Mouse (Mus musculus): Measurements from ENCODE around the gene Rmnd5b. TPM values are rescaled to one million over a fixed set of nuclear protein-coding genes. Genes with fewer than 3 reads are reported as not detected.

Gene Rmnd5b
- total RNA-seq, 2 experiments from 2014 or later = 56.1 to 61.9 TPM

DNA sequence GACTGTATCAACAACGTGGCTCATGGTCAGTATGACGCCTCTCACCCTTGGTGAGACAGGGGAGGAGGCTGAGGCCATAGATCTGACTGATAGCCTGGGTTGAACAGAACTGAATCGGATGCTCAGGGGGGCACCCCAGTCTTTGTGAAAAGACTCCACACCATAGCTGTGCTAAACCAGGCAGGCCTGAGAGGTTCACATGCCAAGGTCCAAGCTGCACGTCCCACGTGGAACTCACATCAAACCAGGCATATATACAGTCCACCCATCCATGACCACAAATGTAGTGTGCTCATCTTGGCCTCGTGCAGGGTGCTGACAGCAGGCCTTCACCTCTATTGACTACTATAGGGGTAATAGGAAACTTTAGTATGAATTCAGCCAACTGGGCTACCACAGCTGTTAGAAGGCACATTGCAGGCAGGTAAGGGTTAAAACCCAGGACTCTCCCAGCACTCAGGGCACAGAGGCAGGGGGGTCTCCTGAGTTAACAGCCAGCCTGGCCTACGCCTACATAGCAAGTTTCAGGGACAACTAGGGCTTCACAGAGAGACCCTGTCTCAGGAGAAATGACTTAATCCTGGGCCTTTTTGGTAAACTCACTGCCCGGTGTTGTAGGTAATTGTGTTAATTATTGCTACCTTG is 50.0 kb downstream of the Rmnd5b start:
- intact Hi-C loops (cut with DNase I) = no loop called here
- no peak overlapping the region; the same call in 1 of the 2 replicates for H3K4me3 ChIP-seq
- no peak for DNase-seq (ENCODE audit: extremely low spot score in 1 of 2, low spot score in 2 of 2)
- no peak overlapping the region for H3K27ac ChIP-seq
- TF ChIP-seq CTCF (IDR thresholded peaks at IDR 0.05) = no peak

DNA sequence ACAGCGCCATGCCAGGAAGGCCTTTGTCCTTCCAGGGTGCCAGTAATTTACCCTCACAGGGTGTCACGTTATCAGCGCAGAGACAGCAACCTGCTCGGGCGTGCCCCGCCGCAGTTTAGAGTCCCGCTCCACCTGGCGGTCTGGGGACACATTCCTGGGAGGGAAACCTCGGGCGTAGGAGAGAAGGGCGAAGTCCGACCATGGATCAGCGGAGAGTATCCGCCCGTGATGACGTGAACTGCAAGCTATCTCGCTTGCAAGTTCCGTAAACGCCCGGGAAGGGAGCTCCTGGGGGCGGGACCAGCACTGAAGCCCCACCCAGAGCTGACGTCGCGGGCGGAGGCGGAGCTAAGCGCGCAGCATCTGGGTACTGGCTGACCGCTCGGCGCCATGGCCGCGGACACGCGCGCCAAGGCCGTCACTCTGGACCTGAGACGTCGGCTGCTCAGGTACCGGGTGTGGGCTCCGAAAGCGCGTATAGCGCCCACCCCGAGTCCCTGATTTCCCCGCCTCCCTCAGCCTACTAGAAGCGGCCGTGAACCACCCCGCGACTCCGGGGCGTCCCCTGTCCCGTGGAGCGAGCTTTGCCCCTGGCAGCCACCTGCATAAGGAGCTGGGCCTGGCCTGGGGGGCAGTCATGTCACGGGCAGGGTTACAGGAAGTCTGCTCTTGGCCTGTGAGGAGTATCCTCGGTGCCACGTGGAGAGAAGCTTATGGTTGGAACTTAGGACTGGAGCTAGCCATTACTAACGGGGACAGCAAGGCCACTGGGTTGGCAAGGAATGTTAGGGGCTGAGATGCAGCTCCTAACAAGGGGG is 51.1 kb downstream of the Rmnd5b start, which contains the start of gene Phykpl:
TSS of gene Phykpl (plus strand) at position 327 of the 818 bp plus-strand sequence.
- Histone ChIP-seq H3K4me3 (peak within 1 kb of the TSS; percentile 74), H3K27ac (peak within 1 kb of the TSS; percentile 98)
- intact Hi-C loops (cut with DNase I) = loop anchor here (1.0 to 5.0 kb wide), 2 partner anchors 47 to 51 kb away; partner anchors contain the start of gene Rmnd5b
- DNase-seq (ENCODE audit: extremely low spot score in 1 of 2, low spot score in 2 of 2) = peak; percentile 94 to 96
- peak; percentile 27 for TF ChIP-seq CTCF (IDR thresholded peaks at IDR 0.05)

DNA sequence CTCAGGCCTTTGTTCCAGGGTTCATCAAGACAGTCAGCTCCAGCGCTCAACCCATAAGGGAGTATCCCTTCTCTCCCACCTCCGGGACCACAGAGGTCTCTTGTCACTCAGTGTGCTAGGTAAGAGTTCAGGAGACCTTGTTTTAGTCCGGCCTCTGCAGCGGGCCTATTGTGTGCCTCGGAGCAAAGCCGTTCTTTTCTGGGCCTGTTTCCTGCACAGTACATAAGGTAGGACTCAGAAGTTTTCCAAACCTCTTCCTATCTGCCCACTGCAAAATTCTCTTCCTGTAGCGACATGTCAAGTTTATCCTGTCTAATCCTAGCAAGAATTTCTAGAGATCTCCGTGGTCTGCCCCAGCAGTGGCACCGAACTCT is 51.7 kb downstream of the Rmnd5b start:
- H3K27ac ChIP-seq = peak overlapping the region; percentile 98
- no peak for TF ChIP-seq CTCF (IDR thresholded peaks at IDR 0.05)
- intact Hi-C loops (cut with DNase I) = loop anchor here (1.0 to 5.0 kb wide), 2 partner anchors 47 to 51 kb away; partner anchors contain the start of gene Rmnd5b
- no peak for DNase-seq (ENCODE audit: extremely low spot score in 1 of 2, low spot score in 2 of 2)
- H3K4me3 ChIP-seq = peak overlapping the region; percentile 74

DNA sequence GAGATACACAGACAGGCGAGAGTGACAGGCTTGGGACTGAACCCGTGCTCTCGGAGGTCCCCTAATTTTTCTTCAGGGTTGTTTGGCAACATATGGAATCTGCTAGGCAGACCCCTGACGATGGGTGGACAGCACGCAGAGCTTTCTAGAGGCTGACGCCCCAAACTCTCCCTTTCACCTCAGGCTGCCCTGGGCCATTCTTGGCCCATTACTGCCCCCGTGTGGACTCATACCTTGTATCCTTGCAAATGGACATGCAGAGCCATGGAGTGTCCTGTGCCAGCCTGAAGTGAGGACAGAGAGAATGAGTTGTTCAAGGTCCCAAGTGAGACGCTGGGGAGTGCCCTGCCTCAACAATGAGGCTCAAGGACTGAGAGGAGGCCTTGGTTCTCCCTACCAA is 53.0 kb downstream of the Rmnd5b start:
- intact Hi-C loops (cut with DNase I) = loop anchor here (2.0 to 5.0 kb wide), 2 partner anchors 45 to 294 kb away; partner anchors contain the start of gene Col23a1
- Histone ChIP-seq H3K4me3 (no peak overlapping the region), H3K27ac (no peak overlapping the region)
- peak; percentile 58 for TF ChIP-seq CTCF (IDR thresholded peaks at IDR 0.05)
- DNase-seq (ENCODE audit: extremely low spot score in 1 of 2, low spot score in 2 of 2) = peak; percentile 45 to 51

DNA sequence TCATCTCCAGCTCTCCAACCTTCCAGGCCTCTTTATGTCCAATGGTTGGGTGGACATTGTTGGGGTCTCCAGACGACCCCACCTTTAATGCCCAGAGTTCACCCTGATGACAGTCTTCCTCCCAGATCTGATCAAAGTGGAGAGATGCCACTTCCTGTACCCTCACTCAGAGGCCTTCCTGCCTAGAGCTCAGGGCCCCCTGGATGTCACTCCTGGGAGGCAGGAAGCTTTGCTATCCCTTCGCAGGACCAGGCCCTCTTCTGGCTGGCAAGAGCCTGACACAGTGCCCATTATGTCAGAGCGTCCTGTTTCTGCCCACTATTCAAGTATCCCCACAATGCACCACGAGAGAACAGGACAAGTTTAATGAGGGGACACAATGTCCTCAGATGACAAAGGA is 56.7 kb downstream of the Rmnd5b start:
- intact Hi-C loops (cut with DNase I) = no loop called here
- no peak for TF ChIP-seq CTCF (IDR thresholded peaks at IDR 0.05)
- no peak overlapping the region for H3K27ac ChIP-seq

DNA sequence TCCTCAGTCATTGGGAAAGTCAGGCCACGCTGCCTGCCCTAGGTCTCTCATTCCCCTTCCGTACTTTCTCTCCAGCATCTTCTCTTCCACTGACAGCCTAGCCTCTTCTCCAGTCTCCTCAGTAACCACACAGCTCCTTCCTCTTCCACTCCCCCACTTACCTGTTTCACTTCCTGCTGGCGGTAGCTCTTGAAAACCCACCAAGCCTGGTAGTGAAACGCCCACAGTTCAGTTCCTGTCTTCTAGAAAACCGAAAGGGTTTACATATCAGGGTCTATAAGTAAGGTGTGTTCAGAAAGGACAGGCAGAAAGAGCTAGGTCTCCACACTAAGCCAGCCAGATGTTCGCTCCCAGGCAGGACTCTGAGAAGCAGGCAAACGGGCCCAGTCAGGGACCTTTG is 58.1 kb downstream of the Rmnd5b start:
- Histone ChIP-seq H3K4me3 (no peak overlapping the region), H3K27ac (no peak overlapping the region)
- intact Hi-C loops (cut with DNase I) = no loop called here
- TF ChIP-seq CTCF (IDR thresholded peaks at IDR 0.05) = no peak
- DNase-seq (ENCODE audit: extremely low spot score in 1 of 2, low spot score in 2 of 2) = no peak

More for the DNA sequence above, 56.7 kb downstream of the Rmnd5b start:
- DNase-seq (ENCODE audit: extremely low spot score in 1 of 2, low spot score in 2 of 2) = no peak
- H3K4me3 ChIP-seq = no peak overlapping the region

DNA sequence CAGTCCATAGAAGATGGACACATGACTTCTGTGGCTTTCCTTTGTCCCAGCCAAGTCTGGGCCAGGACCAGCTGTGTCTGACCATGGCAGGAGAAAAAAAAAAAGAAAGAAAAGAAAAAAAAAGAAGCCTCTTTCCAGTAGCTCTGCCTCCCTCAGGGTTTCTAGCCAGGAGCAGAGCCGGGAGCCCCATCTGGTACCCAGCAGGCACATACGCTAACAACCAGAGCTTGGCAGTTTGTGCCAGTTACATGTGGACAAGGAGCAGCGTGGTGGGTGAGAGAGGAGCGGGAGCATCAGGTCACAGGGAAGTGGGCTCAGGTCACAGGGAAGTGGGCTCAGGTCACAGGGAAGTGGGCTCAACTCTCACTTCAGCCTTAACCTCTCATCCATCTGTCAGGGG is 59.2 kb downstream of the Rmnd5b start:
- no peak for DNase-seq (ENCODE audit: extremely low spot score in 1 of 2, low spot score in 2 of 2)
- H3K4me3 ChIP-seq = no peak overlapping the region
- H3K27ac ChIP-seq = no peak overlapping the region
- no peak for TF ChIP-seq CTCF (IDR thresholded peaks at IDR 0.05)
- intact Hi-C loops (cut with DNase I) = no loop called here

Other genes with a start within 250 kb of the Rmnd5b start
- gene Phykpl, start 51.1 kb downstream of the Rmnd5b start, total RNA-seq (2021) = 1 to 10 TPM; 7.8 to 8.2 TPM
- gene Hnrnpab, start 29.0 kb downstream of the Rmnd5b start, total RNA-seq (2021) = 100 to 1,000 TPM; 120 to 127 TPM
- 10 to 100 TPM; 45.0 to 46.2 TPM for gene Nhp2, start 16.2 kb downstream of the Rmnd5b start, total RNA-seq (2021)
- 10 to 100 TPM; 10.4 to 14.3 TPM for gene N4bp3, start 14.9 kb upstream of the Rmnd5b start, total RNA-seq (2021)
- 1 to 10 TPM; 1.8 to 1.9 TPM for gene D930048N14Rik, start 15.1 kb upstream of the Rmnd5b start, total RNA-seq (2021)
- gene 0610009B22Rik, start 53.0 kb upstream of the Rmnd5b start, total RNA-seq (2021) = 10 to 100 TPM; 32.4 to 35.2 TPM
- gene Sec24a, start 127.7 kb upstream of the Rmnd5b start, total RNA-seq (2021) = 10 to 100 TPM; 21.0 to 21.2 TPM
- gene Sar1b, start 127.8 kb upstream of the Rmnd5b start, total RNA-seq (2021) = 10 to 100 TPM; 61.0 to 65.0 TPM
- gene Jade2, start 221.8 kb upstream of the Rmnd5b start, total RNA-seq (2021) = 10 to 100 TPM; 49.6 to 60.3 TPM

All from left cerebral cortex, adult 2 months (tissue).